Mouse (Mus musculus) retina, embryonic 14.5 days (tissue): ENCODE results near the gene Ppox.
"Not testable (repeated sequence)": the region's sequence is repeated elsewhere in the genome, so short reads cannot be mapped to it uniquely, and the experiment has no call there.

Experiments
- DNase-seq: peaks from one replicate; pipeline ENCODE4 v3.0.0-alpha.2; 2015; ENCODE audit warnings: low spot score

Gene Ppox

DNA sequence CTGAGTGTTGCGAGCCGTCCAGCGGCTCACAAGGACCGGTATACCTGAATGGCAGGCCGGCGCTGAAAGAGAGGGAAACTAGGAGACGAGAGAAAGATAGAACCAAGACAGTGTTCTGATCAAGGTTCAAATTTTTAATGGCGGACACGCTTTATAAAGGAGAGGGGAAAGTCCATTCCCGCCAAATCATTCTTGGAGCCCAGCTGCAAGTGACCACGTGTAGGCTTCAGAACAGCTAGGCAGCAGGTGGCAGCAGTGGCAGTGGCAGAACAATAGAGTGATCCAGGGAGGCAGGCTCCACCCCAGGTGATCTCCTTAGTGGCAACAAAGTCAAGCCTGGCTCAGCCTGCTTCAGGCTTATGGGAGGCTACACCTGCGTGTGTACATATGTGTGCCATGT is 39.0 kb downstream of the Ppox start:
- DNase-seq: not testable (repeated sequence)

DNA sequence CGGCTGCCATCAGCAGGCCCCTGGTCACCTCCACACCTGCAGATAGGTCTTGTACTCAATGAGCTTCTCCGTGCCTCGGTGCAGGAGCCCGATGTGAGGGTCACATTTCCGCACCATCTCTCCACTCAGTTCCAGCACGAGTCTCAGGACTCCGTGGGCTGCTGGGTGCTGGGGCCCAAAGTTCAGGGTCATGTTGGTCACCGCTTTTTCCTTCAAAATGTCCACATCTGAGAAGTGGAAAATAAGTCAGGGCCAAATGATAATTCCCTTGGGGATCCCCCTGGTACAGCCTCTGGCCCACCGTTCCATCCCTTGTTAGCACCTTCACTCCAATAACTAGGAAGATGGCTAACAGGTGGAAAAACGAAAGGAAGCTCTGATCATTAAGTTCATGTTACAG is 40.1 kb downstream of the Ppox start:
- DNase-seq: no peak

DNA sequence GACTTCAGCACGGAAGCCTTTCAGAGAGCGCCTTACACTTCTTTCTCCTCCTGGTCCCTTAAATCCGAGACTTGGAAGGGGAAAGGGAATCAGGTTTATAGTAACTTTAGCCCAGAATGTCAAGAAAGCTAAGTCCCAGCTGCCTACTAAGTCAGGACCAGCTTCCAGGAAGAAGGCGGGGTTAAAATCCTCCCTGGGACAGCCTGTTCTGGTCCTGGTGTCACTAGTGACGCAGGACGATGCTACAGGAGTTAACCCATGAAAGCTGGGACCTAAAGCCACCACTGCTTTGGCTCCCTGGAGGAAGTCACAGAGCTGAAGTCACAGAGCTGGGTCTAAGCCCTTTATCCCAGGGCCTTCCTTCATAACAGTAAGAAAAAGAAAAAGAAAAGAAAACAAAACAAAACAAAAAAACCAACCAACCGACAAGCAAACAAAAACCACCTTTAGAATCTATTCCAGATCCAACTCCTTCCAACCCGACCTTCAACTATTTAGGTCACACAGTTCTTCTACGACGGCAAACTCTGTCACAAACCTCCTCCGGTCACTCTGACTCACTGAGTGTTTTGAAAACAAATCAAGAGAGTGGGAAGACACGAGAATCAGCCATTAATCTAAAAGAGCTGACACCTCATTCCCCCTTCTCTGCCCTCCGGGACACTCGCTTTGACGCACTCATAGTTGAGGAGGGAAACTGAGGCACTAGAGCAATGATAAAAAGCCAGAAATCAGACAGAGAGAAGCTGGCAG is 40.8 kb downstream of the Ppox start:
- no peak for DNase-seq

DNA sequence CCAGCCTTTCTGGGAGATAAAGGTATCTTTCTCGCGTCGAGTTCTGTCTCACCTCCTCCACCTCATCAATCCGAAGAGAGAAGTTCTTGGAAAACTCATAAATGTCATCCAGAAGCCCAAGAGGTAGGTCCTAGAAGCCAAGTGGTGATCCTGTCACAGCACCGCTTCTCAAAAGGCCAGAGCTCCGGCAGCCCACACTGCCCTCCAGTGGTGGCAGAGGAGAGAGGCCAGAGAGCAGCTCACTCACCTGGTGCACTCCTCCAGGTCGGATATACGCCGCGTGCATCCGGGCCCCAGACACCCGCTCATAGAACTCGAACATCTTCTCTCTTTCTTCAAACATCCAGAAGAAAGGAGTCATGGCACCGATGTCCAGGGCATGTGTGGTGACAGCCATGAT is 42.5 kb downstream of the Ppox start:
- DNase-seq: peak; percentile 73

DNA sequence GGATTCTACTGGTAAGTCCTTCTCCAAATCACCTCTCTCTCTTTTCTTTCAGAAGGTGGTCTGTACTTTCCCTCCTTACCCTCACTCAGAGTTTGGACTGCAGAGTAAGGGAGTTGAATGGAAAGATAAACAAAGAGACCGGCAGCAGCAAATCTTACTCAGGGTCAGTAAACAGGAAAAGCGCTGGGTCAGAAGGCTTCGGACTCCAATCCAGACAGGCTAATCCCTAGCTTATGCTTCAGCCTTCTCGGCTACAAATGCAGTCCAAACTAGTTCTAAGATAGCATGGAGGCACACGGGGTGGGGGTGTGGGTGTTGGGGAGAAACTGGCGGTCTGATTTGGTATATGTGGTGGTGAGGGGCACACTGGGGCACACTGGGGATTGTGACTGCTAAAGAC is 43.5 kb downstream of the Ppox start:
- no peak for DNase-seq

DNA sequence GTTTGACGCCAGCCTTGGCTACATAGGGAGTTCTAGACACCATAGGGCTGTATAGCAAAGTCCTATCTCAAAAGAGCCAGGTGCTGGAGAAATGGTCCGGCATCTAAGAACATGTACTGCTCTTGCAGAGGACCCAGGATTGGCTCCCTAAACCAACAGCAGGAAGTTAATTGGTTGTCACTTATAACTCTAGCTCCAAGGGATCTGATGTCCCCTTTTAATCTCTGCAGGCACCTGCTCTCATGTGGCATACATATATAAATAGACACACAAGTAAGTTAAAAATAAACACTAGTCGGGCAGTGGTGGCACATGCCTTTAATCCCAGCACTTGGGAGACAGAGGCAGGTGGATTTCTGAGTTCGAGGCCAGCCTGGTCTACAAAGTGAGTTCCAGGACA is 45.2 kb downstream of the Ppox start:
- no peak for DNase-seq

DNA sequence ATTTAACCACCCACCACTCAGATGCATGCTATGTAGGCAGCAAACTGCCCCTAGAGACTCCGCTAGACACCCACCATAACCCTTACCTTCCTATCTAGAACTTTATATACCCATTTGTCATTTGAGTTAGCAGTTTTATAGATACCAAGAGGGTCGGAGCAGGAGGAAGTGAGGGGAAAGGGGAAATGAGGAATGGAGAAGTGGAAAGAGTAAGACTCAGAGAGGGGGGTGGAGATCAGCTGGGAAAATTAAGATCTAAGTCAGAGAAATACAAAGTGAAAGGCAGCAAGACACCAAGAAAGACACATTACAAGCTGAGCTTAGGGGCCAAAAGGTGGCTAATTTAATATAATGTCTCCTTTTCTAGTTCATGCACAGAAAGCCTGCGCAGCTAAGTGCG is 46.4 kb downstream of the Ppox start:
- DNase-seq: no peak

DNA sequence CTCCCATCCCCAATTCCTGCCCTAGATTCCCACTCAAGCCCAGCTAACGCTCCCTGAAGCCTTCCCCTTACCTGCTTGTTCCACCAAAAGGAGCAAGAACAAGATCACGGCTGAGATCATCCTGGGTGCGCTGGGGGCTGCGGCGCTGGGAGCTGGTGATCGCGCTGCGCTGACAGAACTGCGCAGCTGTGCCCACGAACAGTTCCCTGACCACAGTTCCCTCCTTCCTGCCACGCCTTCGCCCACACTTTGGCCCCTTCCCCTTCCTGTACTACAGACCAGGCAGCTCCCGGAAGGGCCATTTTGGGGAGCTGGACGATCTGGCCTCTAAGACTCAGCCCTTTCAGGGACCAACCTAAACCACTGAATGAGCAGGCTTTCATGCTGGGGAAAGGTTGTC is 46.9 kb downstream of the Ppox start, which contains the start of gene Fcer1g:
Gene Fcer1g (minus strand): TSS at position 240 of the 400 bp plus-strand sequence.
- DNase-seq: no peak

DNA sequence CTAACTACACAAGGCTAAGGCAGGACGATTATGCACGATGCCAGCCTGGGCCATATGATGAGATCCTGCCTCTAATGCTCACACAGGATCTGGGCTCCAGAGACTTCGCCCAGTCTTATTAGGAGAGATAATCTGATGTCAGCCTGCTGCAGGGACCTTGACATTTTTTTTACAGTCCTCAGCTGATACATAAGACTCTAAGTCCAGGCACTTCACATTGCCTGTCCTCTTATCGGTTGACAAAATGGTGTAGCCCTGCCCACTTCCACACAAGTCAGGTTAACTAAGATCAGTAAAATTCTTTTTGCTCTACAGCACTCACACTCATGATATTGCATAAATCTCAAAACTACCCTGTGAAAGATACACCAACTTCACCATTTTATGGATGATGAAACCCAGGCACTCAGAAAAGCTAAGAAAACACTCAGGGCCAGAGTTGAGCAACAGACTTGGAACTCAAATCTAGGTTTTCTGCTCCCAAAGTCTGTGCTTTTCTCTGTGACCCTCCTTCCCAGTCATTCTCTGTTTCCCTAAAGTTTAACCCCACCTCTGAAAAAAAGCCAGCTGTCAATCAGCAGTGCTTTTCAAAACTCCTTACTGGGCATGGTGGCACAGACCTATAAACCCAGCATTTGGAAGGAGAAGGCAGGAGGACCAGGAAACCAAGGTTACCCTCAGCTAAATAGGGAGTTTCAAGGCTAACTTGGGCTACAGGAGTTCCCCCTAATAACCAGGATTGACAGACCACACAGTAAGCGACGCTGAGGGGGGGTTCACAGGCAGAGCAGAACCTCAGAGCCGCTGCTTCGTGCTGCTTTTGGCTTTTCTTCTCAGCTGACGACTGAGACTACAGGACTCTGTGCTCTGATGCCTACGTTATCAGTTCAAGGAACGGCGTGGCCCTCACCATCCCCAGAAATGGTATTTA is 47.9 kb downstream of the Ppox start:
- no peak for DNase-seq

DNA sequence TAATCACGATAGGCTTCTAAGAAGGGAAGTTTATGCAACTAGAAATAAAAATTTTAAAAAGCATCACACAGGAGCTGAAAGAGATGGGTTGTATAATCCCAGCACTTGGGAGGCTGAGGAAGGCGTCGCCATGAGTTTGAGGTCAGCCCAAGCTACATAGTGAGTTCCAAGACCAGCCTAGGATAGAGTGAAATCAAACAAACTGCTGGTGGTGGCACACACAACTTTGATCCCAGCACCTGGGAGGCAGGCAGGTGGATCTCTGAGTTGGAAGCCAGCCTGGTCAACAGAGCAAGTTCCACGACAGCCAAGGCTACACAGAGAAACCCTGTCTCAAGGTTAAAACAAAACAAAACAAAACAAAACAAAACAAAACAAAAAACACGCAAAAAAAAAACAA is 48.6 kb downstream of the Ppox start:
- no peak for DNase-seq

DNA sequence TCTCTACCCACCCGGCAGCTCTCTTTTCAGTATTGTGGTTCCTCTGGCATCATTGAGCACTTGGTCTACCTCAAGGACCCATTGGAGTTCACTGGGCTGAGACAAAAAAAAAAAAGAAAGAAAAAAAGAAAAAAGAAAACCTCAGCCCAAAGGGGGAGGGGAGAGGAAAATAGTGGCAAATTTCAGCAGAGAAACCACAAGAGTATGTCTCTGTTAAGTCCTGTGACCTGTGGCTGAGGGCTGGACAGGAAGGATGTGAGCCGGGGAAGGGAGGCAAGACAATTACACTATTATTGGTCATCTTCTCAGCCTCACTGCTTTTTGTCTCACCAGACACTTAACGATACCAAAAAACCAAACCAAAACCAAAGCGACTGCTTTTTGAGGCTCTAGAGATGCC is 49.1 kb downstream of the Ppox start:
- no peak for DNase-seq

DNA sequence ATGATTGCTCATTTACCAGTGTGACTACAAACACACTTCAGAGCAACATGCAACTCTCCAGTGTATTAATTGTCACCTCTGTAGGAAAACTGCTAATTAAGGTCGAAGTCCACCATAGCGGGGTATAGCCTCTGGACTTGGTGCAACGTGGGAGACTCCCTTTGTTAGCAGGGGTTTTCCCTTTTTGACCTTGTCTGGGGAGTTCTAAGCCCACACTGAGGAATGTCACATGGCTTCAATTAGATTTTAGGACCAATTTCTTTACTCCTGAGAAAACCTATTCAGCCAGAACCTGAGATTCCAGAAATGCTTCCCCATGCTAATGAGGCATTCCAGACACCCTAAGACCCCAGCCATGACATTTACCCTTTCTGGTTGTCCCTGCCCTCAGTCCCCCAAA is 50.8 kb downstream of the Ppox start:
- no peak for DNase-seq

DNA sequence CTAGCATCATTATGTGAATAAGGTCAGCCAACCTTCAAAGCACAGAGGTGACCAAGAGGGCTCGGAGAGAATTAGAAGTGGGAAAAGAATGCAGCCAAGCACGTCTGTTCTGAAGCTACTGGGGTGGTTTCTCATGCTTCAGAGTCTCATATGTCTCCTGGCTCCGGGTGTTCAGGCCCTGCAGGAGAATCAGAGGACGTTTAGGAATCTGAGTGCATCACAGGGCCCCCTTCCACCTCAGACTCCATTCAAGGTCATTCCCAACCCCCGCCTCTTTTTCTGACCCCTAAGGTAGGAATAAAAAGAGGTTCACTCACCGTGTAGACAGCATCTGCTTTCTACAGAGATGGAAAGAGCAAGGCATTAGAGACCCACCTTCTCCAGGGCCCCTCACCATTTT is 51.2 kb downstream of the Ppox start:
- DNase-seq: no peak

DNA sequence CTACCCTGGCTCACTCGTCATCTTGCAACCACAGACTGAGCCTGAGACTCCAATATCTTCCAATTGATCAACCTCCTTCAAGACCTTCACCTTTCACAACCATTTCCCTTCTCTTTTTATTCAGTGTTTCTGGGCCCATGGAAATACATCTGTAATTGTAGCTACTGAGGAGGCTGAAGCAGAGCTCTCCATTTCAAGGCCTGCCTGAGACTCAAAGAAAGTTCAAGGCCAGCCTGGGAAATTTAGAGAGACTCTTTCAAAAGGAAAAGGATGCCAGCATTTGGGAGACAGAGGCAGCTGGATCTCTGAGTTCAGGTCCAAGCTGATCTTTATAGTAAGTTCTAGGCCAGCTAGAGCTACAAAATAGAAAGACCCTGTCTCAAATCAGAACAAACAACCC is 53.1 kb downstream of the Ppox start:
- DNase-seq: no peak

DNA sequence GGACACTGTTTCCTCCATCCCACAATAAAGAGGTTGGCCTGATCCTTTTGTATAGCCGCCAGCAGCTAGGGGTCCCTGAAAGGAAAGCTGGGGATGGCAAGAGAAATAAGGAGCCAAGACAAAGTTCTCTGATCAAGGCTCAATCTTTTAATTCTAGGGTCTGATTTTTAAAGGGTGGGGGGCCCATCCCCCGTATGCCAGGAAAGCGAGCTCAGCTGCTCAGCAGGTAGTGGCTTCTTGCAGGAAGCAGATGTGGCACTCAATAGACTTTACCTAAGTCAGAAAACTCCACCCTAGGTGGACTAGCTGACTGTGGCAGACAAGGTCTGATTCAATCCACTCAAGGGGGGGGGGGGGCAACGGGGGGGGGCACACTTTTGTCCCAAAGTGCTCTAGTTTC is 54.2 kb downstream of the Ppox start:
- DNase-seq: no peak
